Mouse (Mus musculus) liver, embryonic 14.5 days (tissue): ENCODE results near the gene Socs7.

Experiments used
- CTCF ChIP-seq: IDR thresholded peaks from 2 replicates; pipeline ENCODE4 v1.5.1; 2016; ENCODE audit warnings: antibody characterized with exemption, low read depth, control low read depth
- EP300 ChIP-seq: IDR thresholded peaks from 2 replicates; pipeline ENCODE4 v1.6.1; 2016; ENCODE audit warnings: antibody characterized with exemption, low read depth

- no peak for TF ChIP-seq CTCF
- no peak for TF ChIP-seq EP300
These were observed 42.4 kb downstream of the Socs7 start for GRCm38 (mm10) chr11:97404761-97405190.
